Mouse (Mus musculus): ENCODE data around the gene Tubb2b. TPM values are rescaled to one million over a fixed set of nuclear protein-coding genes. Genes with fewer than 3 reads are reported as not detected.
A peak's percentile ranks its signal among the peaks of the same experiment; 100 is the strongest.

Tubb2b gene
- total and polyA plus RNA-seq, 3 experiments: 3.5 to 9.7 (median 3.8) TPM

DNA sequence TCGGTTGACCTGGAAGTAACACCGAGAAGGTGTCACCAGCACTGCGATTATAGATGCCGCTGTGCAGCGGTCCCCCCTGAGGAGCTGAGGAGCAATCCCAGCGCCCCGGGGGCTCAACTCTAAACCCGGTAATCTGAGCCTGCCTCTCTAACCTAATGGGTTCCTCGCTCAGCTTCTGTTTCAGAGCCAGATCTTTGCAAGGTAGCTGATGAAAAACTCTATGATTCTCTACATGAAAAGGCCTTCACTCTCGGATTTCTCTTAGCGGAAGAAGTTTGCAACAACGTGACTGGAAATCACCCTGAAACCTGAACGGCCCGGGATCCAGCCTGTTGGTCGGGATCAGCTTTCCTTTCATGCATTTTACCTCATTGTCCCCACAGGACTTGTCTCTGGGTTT lies 2.0 kb upstream of the Tubb2b start:
- Histone ChIP-seq H3K4me1 (ENCODE audit: insufficient read depth, low read depth, low read length) (peaks cover 36% of the 10 kb centered on the region), H3K4me3 (ENCODE audit: low read depth, low read length) (no peak overlapping the region), H3K36me3 (replicated peaks) (no peaks in the 10 kb centered on the region), H3K9me3 (replicated peaks) (no peaks in the 10 kb centered on the region), H3K27me3 (ENCODE audit: insufficient read depth, low read length) (peaks cover 56% of the 10 kb centered on the region)
- DNase-seq (ENCODE audit: low spot score) (no peak), ATAC-seq (ENCODE audit: extremely low read depth, insufficient number of reproducible peaks, low FRiP score, poor library complexity, severe bottlenecking) (no peak)
- no peak for TF ChIP-seq GATA1 (IDR thresholded peaks at IDR 0.05; ENCODE audit: borderline replicate concordance, low read length)
- no peak for TF ChIP-seq POLR2AphosphoS5 (IDR thresholded peaks at IDR 0.05; ENCODE audit: insufficient replicate concordance, low read depth, low read length)

DNA sequence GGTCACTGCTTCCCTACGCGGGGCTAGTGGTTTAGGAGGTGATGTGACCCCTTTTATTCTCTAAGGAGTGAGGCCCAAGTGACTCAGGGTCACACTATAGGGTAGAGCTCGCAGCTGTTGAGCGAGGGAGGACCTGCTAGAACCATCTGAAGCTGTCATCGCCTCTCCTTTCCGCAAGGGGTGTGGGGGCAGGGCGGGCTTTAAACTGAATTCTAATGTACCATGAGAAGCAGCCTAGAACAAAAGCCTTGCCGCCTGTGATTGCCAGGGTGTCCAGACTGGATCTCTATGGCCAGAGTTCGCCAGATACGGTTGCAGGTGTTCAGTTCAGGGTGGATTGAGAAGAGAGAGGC lies 1.4 kb upstream of the Tubb2b start:
- Histone ChIP-seq H3K9me3 (replicated peaks) (no peaks in the 10 kb centered on the region), H3K27me3 (ENCODE audit: insufficient read depth, low read length) (peaks cover 50% of the 10 kb centered on the region), H3K4me1 (ENCODE audit: insufficient read depth, low read depth, low read length) (peaks cover 36% of the 10 kb centered on the region), H3K4me3 (ENCODE audit: low read depth, low read length) (no peak overlapping the region), H3K36me3 (replicated peaks) (no peaks in the 10 kb centered on the region)
- ATAC-seq (ENCODE audit: extremely low read depth, insufficient number of reproducible peaks, low FRiP score, poor library complexity, severe bottlenecking): no peak
- no peak for TF ChIP-seq GATA1 (IDR thresholded peaks at IDR 0.05; ENCODE audit: borderline replicate concordance, low read length)
- no peak for TF ChIP-seq GATA2 (IDR thresholded peaks at IDR 0.05; ENCODE audit: borderline replicate concordance, low read depth, low read length)
- no peak for TF ChIP-seq TAL1 (conservative IDR thresholded peaks at IDR 0.05; ENCODE audit: low read depth, low read length)
- TF ChIP-seq POLR2AphosphoS5 (IDR thresholded peaks at IDR 0.05; ENCODE audit: insufficient replicate concordance, low read depth, low read length): no peak
- DNase-seq (ENCODE audit: low spot score): no peak

DNA sequence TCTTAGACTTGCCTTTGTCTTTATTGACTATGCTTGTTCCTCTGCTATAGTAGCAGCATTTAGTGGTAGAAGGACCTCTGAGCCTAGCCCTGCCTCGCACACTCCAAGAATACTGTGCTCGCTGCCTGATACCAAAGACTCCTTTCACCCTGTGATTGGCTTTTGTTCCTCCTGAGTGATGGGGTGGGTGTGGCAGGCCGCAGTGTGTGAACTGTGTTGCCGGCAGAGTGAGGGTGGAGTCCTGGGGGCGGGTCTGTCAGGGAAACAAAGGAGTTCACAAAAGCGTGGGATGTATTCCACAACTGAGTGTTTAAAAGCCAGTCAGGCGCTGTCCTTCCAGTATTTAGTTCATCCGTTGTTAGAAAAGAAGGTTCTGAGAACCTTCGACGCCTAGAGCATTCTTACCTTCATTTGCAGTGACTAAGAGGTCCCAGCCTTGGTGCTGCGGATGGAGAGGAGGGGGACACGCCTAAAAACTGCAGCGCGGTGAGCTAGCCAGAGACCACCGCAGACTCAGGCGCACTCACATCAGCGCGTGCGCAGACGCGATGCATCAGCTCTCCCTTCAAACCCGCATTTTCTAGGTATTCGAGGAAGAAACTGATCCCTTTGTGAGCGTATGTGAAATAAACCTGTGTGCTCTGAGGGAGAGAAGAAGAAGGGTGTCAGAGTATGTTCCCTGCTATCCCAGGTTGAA lies 893 bp upstream of the Tubb2b start:
- peaks cover 47% of the 10 kb centered on the region for H3K27me3 ChIP-seq (ENCODE audit: insufficient read depth, low read length)
- peak overlapping the region; percentile 50; the same call in 1 of the 2 replicates for H3K4me3 ChIP-seq (ENCODE audit: low read depth, low read length)
- H3K36me3 ChIP-seq (replicated peaks): no peaks in the 10 kb centered on the region
- H3K9me3 ChIP-seq (replicated peaks): no peaks in the 10 kb centered on the region
- peaks cover 36% of the 10 kb centered on the region for H3K4me1 ChIP-seq (ENCODE audit: insufficient read depth, low read depth, low read length)
- ATAC-seq (ENCODE audit: extremely low read depth, insufficient number of reproducible peaks, low FRiP score, poor library complexity, severe bottlenecking): peak; percentile 60
- peak; percentile 44 for DNase-seq (ENCODE audit: low spot score)
- TF ChIP-seq GATA2 (IDR thresholded peaks at IDR 0.05; ENCODE audit: borderline replicate concordance, low read depth, low read length) (no peak), GATA1 (IDR thresholded peaks at IDR 0.05; ENCODE audit: borderline replicate concordance, low read length) (no peak), CTCF (IDR thresholded peaks at IDR 0.05; ENCODE audit: low read depth, low read length) (no peak), POLR2AphosphoS5 (IDR thresholded peaks at IDR 0.05; ENCODE audit: insufficient replicate concordance, low read depth, low read length) (no peak), TAL1 (conservative IDR thresholded peaks at IDR 0.05; ENCODE audit: low read depth, low read length) (no peak)

DNA sequence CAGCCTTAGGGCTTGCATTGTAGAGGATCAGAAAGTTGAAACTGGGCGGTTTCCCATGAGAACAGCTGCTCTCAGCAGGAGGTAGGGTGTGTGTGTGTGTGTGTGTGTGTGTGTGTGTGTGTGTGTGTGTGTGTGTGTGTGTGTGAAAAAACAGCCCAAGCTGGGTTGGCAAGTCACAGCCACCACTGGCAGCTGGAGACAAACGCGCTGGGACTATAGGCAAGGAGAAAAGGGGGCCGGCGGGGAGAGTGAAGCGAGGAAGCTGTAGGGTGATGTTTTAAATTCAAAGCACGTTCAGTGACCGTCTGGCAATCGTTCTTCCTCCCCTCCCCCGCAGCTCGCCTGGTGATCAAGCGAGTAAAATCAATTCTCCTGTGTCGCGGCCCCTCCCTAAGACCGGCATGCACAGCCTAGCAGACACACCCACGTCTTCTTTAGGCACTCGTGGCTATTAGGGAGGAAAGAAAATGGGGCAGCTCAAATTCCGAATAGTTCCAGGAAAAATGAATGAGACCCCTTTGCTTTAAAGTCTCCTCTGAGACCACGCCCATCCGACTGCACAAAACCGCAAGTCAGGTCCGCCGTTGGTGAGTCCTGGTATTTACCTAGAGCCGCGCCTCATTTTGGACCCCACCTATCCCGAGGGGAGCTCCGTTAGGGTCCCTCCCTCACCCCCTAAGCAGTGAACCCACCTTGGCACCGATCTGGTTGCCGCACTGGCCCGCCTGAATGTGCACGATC lies 611 bp downstream of the Tubb2b start:
- Histone ChIP-seq H3K9me3 (replicated peaks) (no peaks in the 10 kb centered on the region), H3K4me1 (ENCODE audit: insufficient read depth, low read depth, low read length) (peaks cover 36% of the 10 kb centered on the region), H3K4me3 (ENCODE audit: low read depth, low read length) (peak overlapping the region; percentile 75), H3K36me3 (replicated peaks) (no peaks in the 10 kb centered on the region), H3K27me3 (ENCODE audit: insufficient read depth, low read length) (peaks cover 46% of the 10 kb centered on the region)
- ATAC-seq (ENCODE audit: extremely low read depth, insufficient number of reproducible peaks, low FRiP score, poor library complexity, severe bottlenecking) (no peak), DNase-seq (ENCODE audit: low spot score) (peak; percentile 47)
- TF ChIP-seq CTCF (IDR thresholded peaks at IDR 0.05; ENCODE audit: low read depth, low read length): no peak
- TF ChIP-seq GATA2 (IDR thresholded peaks at IDR 0.05; ENCODE audit: borderline replicate concordance, low read depth, low read length): no peak

DNA sequence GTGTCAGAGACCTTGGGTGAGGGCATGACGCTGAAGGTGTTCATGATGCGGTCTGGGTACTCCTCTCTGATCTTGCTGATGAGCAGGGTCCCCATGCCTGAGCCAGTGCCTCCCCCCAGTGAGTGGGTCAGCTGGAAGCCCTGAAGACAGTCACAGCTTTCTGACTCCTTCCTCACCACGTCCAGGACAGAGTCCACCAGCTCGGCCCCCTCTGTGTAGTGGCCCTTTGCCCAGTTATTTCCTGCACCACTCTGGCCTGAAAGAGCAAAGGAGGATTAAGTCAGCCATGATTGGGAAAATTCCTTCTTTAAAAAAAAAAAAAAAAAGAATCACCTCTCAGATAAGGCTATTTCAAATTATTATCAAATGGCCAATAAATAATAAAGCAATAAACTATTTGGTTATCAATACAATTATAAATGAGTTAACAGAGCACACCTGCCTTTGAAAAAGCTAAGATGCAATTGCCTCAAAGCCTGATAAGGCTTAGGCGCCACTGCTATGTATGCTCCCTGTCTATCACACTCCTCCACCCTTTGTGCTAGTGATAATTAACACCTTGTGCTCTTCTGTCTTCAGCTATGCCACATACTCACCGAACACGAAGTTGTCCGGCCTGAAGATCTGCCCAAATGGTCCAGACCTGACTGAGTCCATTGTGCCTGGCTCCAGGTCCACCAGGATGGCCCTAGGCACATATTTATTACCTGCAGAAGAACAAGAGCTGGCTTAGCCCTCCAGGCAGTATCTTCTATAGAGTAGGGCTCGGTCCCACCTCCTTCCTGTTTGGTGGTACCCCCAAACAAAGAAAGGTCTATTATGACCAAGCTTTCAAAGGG lies 1.8 kb downstream of the Tubb2b start:
- ATAC-seq (ENCODE audit: extremely low read depth, insufficient number of reproducible peaks, low FRiP score, poor library complexity, severe bottlenecking) (no peak), DNase-seq (ENCODE audit: low spot score) (no peak)
- H3K9me3 ChIP-seq (replicated peaks): no peaks in the 10 kb centered on the region
- no peak overlapping the region for H3K4me3 ChIP-seq (ENCODE audit: low read depth, low read length)
- peaks cover 38% of the 10 kb centered on the region for H3K27me3 ChIP-seq (ENCODE audit: insufficient read depth, low read length)
- peaks cover 38% of the 10 kb centered on the region for H3K4me1 ChIP-seq (ENCODE audit: insufficient read depth, low read depth, low read length)
- TF ChIP-seq GATA1 (IDR thresholded peaks at IDR 0.05; ENCODE audit: borderline replicate concordance, low read length) (no peak), CTCF (IDR thresholded peaks at IDR 0.05; ENCODE audit: low read depth, low read length) (no peak), GATA2 (IDR thresholded peaks at IDR 0.05; ENCODE audit: borderline replicate concordance, low read depth, low read length) (no peak), POLR2AphosphoS5 (IDR thresholded peaks at IDR 0.05; ENCODE audit: insufficient replicate concordance, low read depth, low read length) (no peak), TAL1 (conservative IDR thresholded peaks at IDR 0.05; ENCODE audit: low read depth, low read length) (no peak)
- no peaks in the 10 kb centered on the region for H3K36me3 ChIP-seq (replicated peaks)

DNA sequence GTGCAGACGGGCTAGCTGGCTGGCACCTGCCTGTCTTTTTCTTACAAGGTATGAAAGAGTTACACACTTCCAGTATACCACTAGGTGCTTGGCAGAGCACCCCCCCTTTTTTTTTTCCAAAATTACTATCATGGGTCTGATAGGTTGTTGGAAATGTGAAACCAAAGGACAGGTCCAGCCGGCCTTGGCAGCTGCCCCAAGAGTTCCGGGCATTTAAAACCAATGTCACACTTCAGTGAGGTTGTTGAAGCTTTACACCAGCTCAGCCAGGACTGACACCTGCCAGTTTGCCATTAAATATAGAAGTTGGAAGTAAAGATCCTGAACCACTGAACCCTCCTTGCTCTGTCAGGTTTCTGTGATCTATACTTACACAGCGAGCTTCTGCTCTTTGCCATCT lies 4.6 kb downstream of the Tubb2b start:
- H3K4me3 ChIP-seq (ENCODE audit: low read depth, low read length): no peak overlapping the region
- no peak for DNase-seq (ENCODE audit: low spot score)
- no peaks in the 10 kb centered on the region for H3K9me3 ChIP-seq (replicated peaks)
- H3K27me3 ChIP-seq (ENCODE audit: insufficient read depth, low read length): peaks cover 16% of the 10 kb centered on the region
- no peak for ATAC-seq (ENCODE audit: extremely low read depth, insufficient number of reproducible peaks, low FRiP score, poor library complexity, severe bottlenecking)
- TF ChIP-seq GATA2 (IDR thresholded peaks at IDR 0.05; ENCODE audit: borderline replicate concordance, low read depth, low read length) (no peak), CTCF (IDR thresholded peaks at IDR 0.05; ENCODE audit: low read depth, low read length) (no peak), POLR2AphosphoS5 (IDR thresholded peaks at IDR 0.05; ENCODE audit: insufficient replicate concordance, low read depth, low read length) (no peak), GATA1 (IDR thresholded peaks at IDR 0.05; ENCODE audit: borderline replicate concordance, low read length) (no peak), TAL1 (conservative IDR thresholded peaks at IDR 0.05; ENCODE audit: low read depth, low read length) (no peak)
- peaks cover 33% of the 10 kb centered on the region for H3K4me1 ChIP-seq (ENCODE audit: insufficient read depth, low read depth, low read length)
- no peaks in the 10 kb centered on the region for H3K36me3 ChIP-seq (replicated peaks)

Measured in G1E (cell line).